ENCODE assay signal across 10 mouse cellular contexts in the genomic region with DNA sequence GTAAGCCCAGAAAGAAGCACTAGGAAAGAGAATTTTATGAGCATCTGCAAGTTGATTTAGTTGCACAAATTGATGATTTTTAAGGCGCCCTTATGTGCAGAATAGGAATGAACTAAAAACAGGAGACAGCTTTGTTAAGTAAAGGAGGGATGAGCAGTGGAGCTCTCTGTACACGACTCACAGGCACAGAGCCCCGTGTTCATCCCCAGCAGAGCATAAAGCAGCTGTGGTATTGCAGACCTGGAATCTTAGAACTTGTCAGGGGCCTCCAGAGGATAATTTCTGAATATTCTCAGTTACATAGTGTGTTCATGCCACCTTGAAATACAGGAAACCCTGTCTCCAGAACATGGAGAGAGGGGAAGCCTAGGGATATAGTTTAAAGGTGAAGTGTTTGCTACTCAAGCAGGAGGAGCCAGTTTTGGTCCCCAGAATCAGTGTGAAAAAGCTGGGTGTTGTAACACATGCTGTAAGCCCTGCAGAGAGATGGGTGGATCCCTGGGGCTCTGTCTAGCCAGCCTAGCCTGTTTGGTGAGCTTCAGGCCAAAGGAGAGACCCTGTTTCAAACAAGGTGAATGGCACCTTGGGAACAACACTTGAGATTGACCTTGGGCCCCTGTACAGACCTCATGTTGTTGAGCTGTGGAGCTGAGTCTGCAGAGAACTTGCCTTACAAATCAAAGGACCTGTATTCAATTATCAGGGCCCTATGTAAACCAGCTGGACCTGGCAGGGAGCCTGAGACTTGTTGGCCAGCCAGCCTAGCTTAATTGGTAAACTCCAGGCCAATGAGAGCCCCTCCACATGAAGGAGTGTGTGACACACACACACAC. TPM values are rescaled to one million over a fixed set of nuclear protein-coding genes. Genes with fewer than 3 reads are reported as not detected.
DNase-seq lines count a peak whose midpoint lies in the region; ATAC-seq lines count a peak whose summit lies in the region.
"Had no signal": no experiment of that assay in that cellular context is flagged by ENCODE, and none has a peak within 500 bp of the region (broad histone marks: within the 10 kb centered on the region; RNA-seq: fewer than 3 reads in every experiment).

No protein-coding gene starts in this region.

- no peak for DNase-seq in heart, postnatal 4 days
- DNase-seq in NIH3T3 (ENCODE audit: low read depth) = peak; percentile 72
- no peak for DNase-seq in left cerebral cortex, postnatal 25 days (ENCODE audit: low spot score in 2 of 2)

- H3K9me3 ChIP-seq in heart, embryonic 13.5 days = no peaks in the 10 kb centered on the region
- H3K9me3 ChIP-seq in intestine, embryonic 15.5 days = no peaks in the 10 kb centered on the region
- H3K9me3 ChIP-seq in limb, embryonic 15.5 days = no peaks in the 10 kb centered on the region
- no peaks in the 10 kb centered on the region for H3K9me3 ChIP-seq in neural tube, embryonic 15.5 days (replicated peaks)
- H3K9me3 ChIP-seq: megakaryocyte, embryonic 14.5 days had no signal

- H3K4me2 ChIP-seq in heart, embryonic 13.5 days = no peak overlapping the region
- H3K4me2 ChIP-seq in intestine, embryonic 15.5 days (replicated peaks) = no peak overlapping the region
- H3K4me2 ChIP-seq in limb, embryonic 15.5 days = no peak overlapping the region
- no peak overlapping the region for H3K4me2 ChIP-seq in neural tube, embryonic 15.5 days

- peaks cover 18% of the 10 kb centered on the region for H3K36me3 ChIP-seq in heart, embryonic 13.5 days
- peaks cover 1% of the 10 kb centered on the region; the same call in 1 of the 2 replicates for H3K36me3 ChIP-seq in intestine, embryonic 15.5 days
- H3K36me3 ChIP-seq in limb, embryonic 15.5 days = peaks cover under 1% of the 10 kb centered on the region; the same call in 1 of the 2 replicates
- peaks cover 2% of the 10 kb centered on the region for H3K36me3 ChIP-seq in neural tube, embryonic 15.5 days

- peak overlapping the region; percentile 29; the same call in 1 of the 2 replicates for H3K9ac ChIP-seq in heart, embryonic 13.5 days
- no peak overlapping the region for H3K9ac ChIP-seq in intestine, embryonic 15.5 days
- H3K9ac ChIP-seq in limb, embryonic 15.5 days = no peak overlapping the region
- H3K9ac ChIP-seq in neural tube, embryonic 15.5 days (replicated peaks) = no peak overlapping the region

- intact Hi-C loops in left cerebral cortex, postnatal 25 days (cut with DNase I) = no loop called here

- no peak for ATAC-seq in heart, embryonic 13.5 days (ENCODE audit: extremely low read depth, insufficient number of reproducible peaks, low FRiP score, low TSS enrichment)
- peak; percentile 97 for ATAC-seq in intestine, embryonic 15.5 days
- peak; percentile 10; the same call in 1 of the 2 replicates for ATAC-seq in limb, embryonic 15.5 days (ENCODE audit: insufficient number of reproducible peaks, low FRiP score, low TSS enrichment, low read depth)
- ATAC-seq in neural tube, embryonic 15.5 days (ENCODE audit: low FRiP score) = no peak
- ATAC-seq in inflammation-experienced regulatory T-cells, adult 6 months = no peak

- no peaks in the 10 kb centered on the region for H3K27me3 ChIP-seq in heart, embryonic 13.5 days (replicated peaks)
- H3K27me3 ChIP-seq in intestine, embryonic 15.5 days (replicated peaks) = no peaks in the 10 kb centered on the region
- H3K27me3 ChIP-seq in limb, embryonic 15.5 days = no peaks in the 10 kb centered on the region
- no peaks in the 10 kb centered on the region for H3K27me3 ChIP-seq in neural tube, embryonic 15.5 days (replicated peaks)
- H3K27me3 ChIP-seq: megakaryocyte, embryonic 14.5 days had no signal

- no peak overlapping the region for H3K4me3 ChIP-seq in heart, embryonic 13.5 days
- no peak overlapping the region for H3K4me3 ChIP-seq in intestine, embryonic 15.5 days (replicated peaks)
- H3K4me3 ChIP-seq in limb, embryonic 15.5 days = no peak overlapping the region
- H3K4me3 ChIP-seq in neural tube, embryonic 15.5 days (replicated peaks) = no peak overlapping the region
- H3K4me3 ChIP-seq: megakaryocyte, embryonic 14.5 days had no signal

- WGBS in heart, embryonic 13.5 days = 55% methylated on average over 3 of the region's 3 CpGs
- 49% methylated on average over 3 of the region's 3 CpGs for WGBS in intestine, embryonic 15.5 days
- 38% methylated on average over 3 of the region's 3 CpGs for WGBS in limb, embryonic 15.5 days
- 62% methylated on average over 3 of the region's 3 CpGs for WGBS in neural tube, embryonic 15.5 days

- H3K4me1 ChIP-seq in heart, embryonic 13.5 days = peaks cover 9% of the 10 kb centered on the region
- H3K4me1 ChIP-seq in intestine, embryonic 15.5 days (replicated peaks) = no peaks in the 10 kb centered on the region
- peaks cover 11% of the 10 kb centered on the region for H3K4me1 ChIP-seq in limb, embryonic 15.5 days
- no peaks in the 10 kb centered on the region for H3K4me1 ChIP-seq in neural tube, embryonic 15.5 days

- H3K27ac ChIP-seq in heart, embryonic 13.5 days (replicated peaks) = 0 out of 2 replicates have a peak overlapping the region, but pooled peaks have one; percentile 8
- peak overlapping the region; percentile 68 for H3K27ac ChIP-seq in intestine, embryonic 15.5 days
- peak overlapping the region; percentile 47 for H3K27ac ChIP-seq in limb, embryonic 15.5 days
- no peak overlapping the region for H3K27ac ChIP-seq in neural tube, embryonic 15.5 days (replicated peaks)
- H3K27ac ChIP-seq: kidney, postnatal 0 days had no signal

RNA-seq across cellular contexts. Expression of a gene that starts 10.9 kb away (rescaled TPM):
- 8.5 and 9.2 TPM in 2 replicates for polyA plus RNA-seq in heart, embryonic 13.5 days (2015; fragmentation: Nextera tagmentation; extraction: Ambion mirVana)
- 10 to 100 TPM; 15.8 to 16.1 TPM for total RNA-seq in heart, postnatal 4 days (2021)
- 17.4 and 20.9 TPM in 2 replicates for polyA plus RNA-seq in intestine, embryonic 15.5 days (2015; fragmentation: Nextera tagmentation; extraction: Ambion mirVana)
- 9.2 and 10.6 TPM in 2 replicates for polyA plus RNA-seq in limb, embryonic 15.5 days (2015; fragmentation: Nextera tagmentation; extraction: Ambion mirVana)
- 201 and 259 TPM in 2 replicates for polyA plus RNA-seq in neural tube, embryonic 15.5 days (2015; fragmentation: Nextera tagmentation; extraction: Ambion mirVana)
- polyA plus RNA-seq in inflammation-experienced regulatory T-cells, adult 6 months (2017; shearing (Covaris generic)) = 1 to 10 TPM; 2.2 to 3.8 (median 3.7) TPM
- total RNA-seq in left cerebral cortex, postnatal 25 days (2021) = 100 to 1,000 TPM; 176 to 178 TPM

RNA-seq across cellular contexts. Expression of a gene that starts 21.5 kb away (rescaled TPM):
- 44.0 and 49.1 TPM in 2 replicates for polyA plus RNA-seq in heart, embryonic 13.5 days (2015; fragmentation: Nextera tagmentation; extraction: Ambion mirVana)
- total RNA-seq in heart, postnatal 4 days (2021) = 10 to 100 TPM; 24.5 to 25.6 TPM
- 59.4 and 61.2 TPM in 2 replicates for polyA plus RNA-seq in intestine, embryonic 15.5 days (2015; fragmentation: Nextera tagmentation; extraction: Ambion mirVana)
- polyA plus RNA-seq in limb, embryonic 15.5 days (2015; fragmentation: Nextera tagmentation; extraction: Ambion mirVana) = 68.7 and 71.3 TPM in 2 replicates
- 44.4 and 58.6 TPM in 2 replicates for polyA plus RNA-seq in neural tube, embryonic 15.5 days (2015; fragmentation: Nextera tagmentation; extraction: Ambion mirVana)
- 10 to 100 TPM; 84.0 to 91.4 (median 88.5) TPM for polyA plus RNA-seq in inflammation-experienced regulatory T-cells, adult 6 months (2017; shearing (Covaris generic))
- 10 to 100 TPM; 23.8 to 25.0 TPM for total RNA-seq in left cerebral cortex, postnatal 25 days (2021)

RNA-seq across cellular contexts. Expression of a gene that starts 48.0 kb away (rescaled TPM):
- 0.29 and 0.32 TPM in 2 replicates for polyA plus RNA-seq in heart, embryonic 13.5 days (2015; fragmentation: Nextera tagmentation; extraction: Ambion mirVana)
- under 1 TPM; 0.19 to 0.43 TPM for total RNA-seq in heart, postnatal 4 days (2021)
- polyA plus RNA-seq in intestine, embryonic 15.5 days (2015; fragmentation: Nextera tagmentation; extraction: Ambion mirVana) = 0.20 TPM in 1 of 2 replicates, not detected in the other
- 0.29 and 0.33 TPM in 2 replicates for polyA plus RNA-seq in limb, embryonic 15.5 days (2015; fragmentation: Nextera tagmentation; extraction: Ambion mirVana)
- polyA plus RNA-seq in neural tube, embryonic 15.5 days (2015; fragmentation: Nextera tagmentation; extraction: Ambion mirVana) = 0.26 and 0.33 TPM in 2 replicates
- 10 to 100 TPM; 13.7 to 95.4 (median 24.5) TPM for polyA plus RNA-seq in inflammation-experienced regulatory T-cells, adult 6 months (2017; shearing (Covaris generic))
- total RNA-seq in left cerebral cortex, postnatal 25 days (2021) = under 1 TPM; 0.46 to 0.55 TPM

Comparison
In these comparisons a context has a peak if more than half of its experiments do, and no peak if none do; other contexts are left out.
1. ATAC-seq: peak in intestine, embryonic 15.5 days (single experiment) and limb, embryonic 15.5 days (single experiment); none in heart, embryonic 13.5 days (single experiment), neural tube, embryonic 15.5 days (single experiment) and inflammation-experienced regulatory T-cells, adult 6 months (single experiment).
2. RNA of a gene that starts 48.0 kb away (polyA plus RNA-seq): 13.7 to 95.4 TPM in inflammation-experienced regulatory T-cells, adult 6 months; 0.29 to 0.33 TPM in limb, embryonic 15.5 days, 0.29 to 0.32 TPM in heart, embryonic 13.5 days, 0.26 to 0.33 TPM in neural tube, embryonic 15.5 days and 0.20 TPM in intestine, embryonic 15.5 days; every median in the first group is over 10 times any median in the second.